ENCODE assay signal across 8 mouse cellular contexts in the genomic region with DNA sequence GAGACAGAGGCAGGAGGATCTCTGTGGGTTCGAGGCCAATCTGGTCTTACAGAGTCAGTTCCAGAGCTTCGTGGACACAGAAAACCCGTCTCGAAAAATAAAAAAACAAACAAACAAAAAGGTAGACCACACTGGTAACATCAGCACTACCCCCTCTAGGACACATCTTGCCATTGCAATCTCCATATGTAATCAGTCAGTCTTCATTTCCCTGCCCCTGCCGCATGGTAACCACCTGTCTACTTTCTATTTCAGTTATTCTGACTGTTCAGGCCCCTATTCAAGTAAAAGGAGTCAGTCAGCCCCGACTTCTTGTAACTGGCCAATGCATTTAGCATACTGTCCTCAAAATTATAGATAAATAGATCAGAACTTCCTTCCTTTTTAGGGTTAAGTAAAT. TPM values are rescaled to one million over a fixed set of nuclear protein-coding genes. Genes with fewer than 3 reads are reported as not detected.
DNase-seq lines count a peak whose midpoint lies in the region; ATAC-seq lines count a peak whose summit lies in the region.

No protein-coding gene starts in this region.

- peaks cover 32% of the 10 kb centered on the region for H3K36me3 ChIP-seq in heart, embryonic 10.5 days
- H3K36me3 ChIP-seq in embryonic facial prominence, embryonic 11.5 days (replicated peaks; ENCODE audit: control insufficient read depth, insufficient read depth, low read depth, low read length): no peaks in the 10 kb centered on the region; the same call in 1 of the 2 replicates
- H3K36me3 ChIP-seq in limb, embryonic 12.5 days: peaks cover 35% of the 10 kb centered on the region
- peaks cover 15% of the 10 kb centered on the region for H3K36me3 ChIP-seq in neural tube, embryonic 15.5 days

- DNase-seq in heart, embryonic 10.5 days (ENCODE audit: low spot score): no peak
- DNase-seq in heart, adult 8-10 months (ENCODE audit: low spot score): no peak
- DNase-seq in B cell, adult 2 months: peak; percentile 46 to 50
- DNase-seq in embryonic facial prominence, embryonic 11.5 days (ENCODE audit: low spot score): peak; percentile 26
- no peak for DNase-seq in frontal cortex, adult 2 months (ENCODE audit: extremely low spot score in 1 of 2, low spot score in 1 of 2)
- no peak for DNase-seq in kidney, postnatal 10 days

- no peak for ATAC-seq in embryonic facial prominence, embryonic 11.5 days (replicated peaks; ENCODE audit: insufficient number of reproducible peaks, low FRiP score, low TSS enrichment, low read depth)
- ATAC-seq in limb, embryonic 12.5 days (ENCODE audit: insufficient number of reproducible peaks, insufficient read depth, low FRiP score, low TSS enrichment, low read depth): no peak
- ATAC-seq in neural tube, embryonic 15.5 days (ENCODE audit: low FRiP score): no peak

- H3K27me3 ChIP-seq in heart, embryonic 10.5 days (ENCODE audit: insufficient read depth, poor library complexity, severe bottlenecking): no peaks in the 10 kb centered on the region
- H3K27me3 ChIP-seq in embryonic facial prominence, embryonic 11.5 days (ENCODE audit: control insufficient read depth, insufficient read depth, low read length): no peaks in the 10 kb centered on the region
- no peaks in the 10 kb centered on the region for H3K27me3 ChIP-seq in limb, embryonic 12.5 days
- H3K27me3 ChIP-seq in neural tube, embryonic 15.5 days (replicated peaks): no peaks in the 10 kb centered on the region

- WGBS in heart, embryonic 10.5 days: 67% methylated on average over 6 of the region's 6 CpGs
- WGBS in embryonic facial prominence, embryonic 11.5 days: 75% methylated on average over 6 of the region's 6 CpGs
- 74% methylated on average over 6 of the region's 6 CpGs for WGBS in limb, embryonic 12.5 days
- WGBS in neural tube, embryonic 15.5 days: 84% methylated on average over 6 of the region's 6 CpGs

- H3K4me2 ChIP-seq in embryonic facial prominence, embryonic 11.5 days (ENCODE audit: low read depth, low read length): peak overlapping the region; percentile 39
- peak overlapping the region; percentile 88 for H3K4me2 ChIP-seq in limb, embryonic 12.5 days
- H3K4me2 ChIP-seq in neural tube, embryonic 15.5 days: peak overlapping the region; percentile 63

- peaks cover 21% of the 10 kb centered on the region for H3K4me1 ChIP-seq in heart, embryonic 10.5 days
- no peaks in the 10 kb centered on the region for H3K4me1 ChIP-seq in embryonic facial prominence, embryonic 11.5 days (ENCODE audit: control insufficient read depth, insufficient read depth, low read length)
- H3K4me1 ChIP-seq in limb, embryonic 12.5 days (replicated peaks): peaks cover 9% of the 10 kb centered on the region
- H3K4me1 ChIP-seq in neural tube, embryonic 15.5 days: peaks cover 29% of the 10 kb centered on the region

- H3K9ac ChIP-seq in embryonic facial prominence, embryonic 11.5 days (replicated peaks; ENCODE audit: low read length): no peak overlapping the region
- H3K9ac ChIP-seq in limb, embryonic 12.5 days (replicated peaks): no peak overlapping the region
- H3K9ac ChIP-seq in neural tube, embryonic 15.5 days (replicated peaks): no peak overlapping the region

- H3K9me3 ChIP-seq in heart, embryonic 10.5 days: no peaks in the 10 kb centered on the region
- no peaks in the 10 kb centered on the region for H3K9me3 ChIP-seq in embryonic facial prominence, embryonic 11.5 days (replicated peaks; ENCODE audit: control insufficient read depth, low read length)
- H3K9me3 ChIP-seq in limb, embryonic 12.5 days: no peaks in the 10 kb centered on the region
- H3K9me3 ChIP-seq in neural tube, embryonic 15.5 days (replicated peaks): no peaks in the 10 kb centered on the region

- H3K27ac ChIP-seq in heart, embryonic 10.5 days: peak overlapping the region; percentile 96; the same call in 1 of the 2 replicates
- no peak overlapping the region for H3K27ac ChIP-seq in embryonic facial prominence, embryonic 11.5 days (replicated peaks; ENCODE audit: low read depth, low read length)
- H3K27ac ChIP-seq in limb, embryonic 12.5 days: no peak overlapping the region
- no peak overlapping the region for H3K27ac ChIP-seq in neural tube, embryonic 15.5 days (replicated peaks)

- H3K4me3 ChIP-seq in heart, embryonic 10.5 days: peak overlapping the region; percentile 79
- H3K4me3 ChIP-seq in embryonic facial prominence, embryonic 11.5 days (ENCODE audit: low read depth, low read length): peak overlapping the region; percentile 58
- peak overlapping the region; percentile 70 for H3K4me3 ChIP-seq in limb, embryonic 12.5 days (replicated peaks)
- peak overlapping the region; percentile 91 for H3K4me3 ChIP-seq in neural tube, embryonic 15.5 days (replicated peaks)

RNA-seq across cellular contexts. Expression of a gene that starts 1.0 kb away (rescaled TPM):
- polyA plus RNA-seq in heart, embryonic 10.5 days (2016; fragmentation: Nextera tagmentation; extraction: Ambion mirVana): 37.8 and 40.0 TPM in 2 replicates
- total RNA-seq in heart, adult 8-10 months (2022): 10 to 100 TPM; 47.4 to 54.6 (median 49.7) TPM
- polyA plus RNA-seq in embryonic facial prominence, embryonic 11.5 days (2014; fragmentation: Nextera tagmentation; extraction: Ambion mirVana): 32.0 and 38.2 TPM in 2 replicates
- polyA plus RNA-seq in limb, embryonic 12.5 days (2016; fragmentation: Nextera tagmentation; extraction: Ambion mirVana): 41.6 TPM in 2 replicates
- 18.9 and 23.1 TPM in 2 replicates for polyA plus RNA-seq in neural tube, embryonic 15.5 days (2015; fragmentation: Nextera tagmentation; extraction: Ambion mirVana)
- 15.8 and 18.0 TPM in 2 replicates for polyA plus RNA-seq in frontal cortex, adult 2 months (2012; rRNA removed)

RNA-seq across cellular contexts. Expression of a gene that starts 1.3 kb away (rescaled TPM):
- 140 and 141 TPM in 2 replicates for polyA plus RNA-seq in heart, embryonic 10.5 days (2016; fragmentation: Nextera tagmentation; extraction: Ambion mirVana)
- 100 to 1,000 TPM; 127 to 157 (median 131) TPM for total RNA-seq in heart, adult 8-10 months (2022)
- polyA plus RNA-seq in embryonic facial prominence, embryonic 11.5 days (2014; fragmentation: Nextera tagmentation; extraction: Ambion mirVana): 139 and 151 TPM in 2 replicates
- 126 and 131 TPM in 2 replicates for polyA plus RNA-seq in limb, embryonic 12.5 days (2016; fragmentation: Nextera tagmentation; extraction: Ambion mirVana)
- 78.4 and 84.1 TPM in 2 replicates for polyA plus RNA-seq in neural tube, embryonic 15.5 days (2015; fragmentation: Nextera tagmentation; extraction: Ambion mirVana)
- 52.4 and 54.8 TPM in 2 replicates for polyA plus RNA-seq in frontal cortex, adult 2 months (2012; rRNA removed)

Comparison
In these comparisons a context has a peak if more than half of its experiments do, and no peak if none do; other contexts are left out.
1. DNase-seq: peak in B cell, adult 2 months (2 of 2) and embryonic facial prominence, embryonic 11.5 days (single experiment); none in heart, embryonic 10.5 days (single experiment), heart, adult 8-10 months (single experiment), frontal cortex, adult 2 months (0 of 2) and kidney, postnatal 10 days (single experiment).
2. Peak in every context shown above with its lines, with median percentiles within 50 percentile points of each other: H3K4me3 ChIP-seq and H3K4me2 ChIP-seq.